Mouse (Mus musculus) heart, embryonic 12.5 days (tissue): ENCODE measurements around the gene Abhd14a. TPM values are rescaled to one million over a fixed set of nuclear protein-coding genes. Genes with fewer than 3 reads are reported as not detected.
"Not testable (repeated sequence)": the region's sequence is repeated elsewhere in the genome, so short reads cannot be mapped to it uniquely, and the experiment has no call there.

Experiments
- ATAC-seq: fragments of 200-750 bp; cut with Nextera tagmentation; 2 replicates; pipeline ENCODE4 v1.8.0; 2017; ENCODE audit warnings: moderate TSS enrichment, moderate library complexity; ENCODE audit not compliant: insufficient number of reproducible peaks, low FRiP score
- H3K27ac ChIP-seq: fragments of 300-500 bp; sonication (generic); 2 replicates; pipeline ENCODE4 v1.5.1; 2016; ENCODE audit warnings: mild to moderate bottlenecking, moderate library complexity; ENCODE audit not compliant: poor library complexity, severe bottlenecking
- H3K27me3 ChIP-seq: fragments of 300-500 bp; sonication (generic); replicated peaks from 2 replicates; pipeline ENCODE4 v1.6.1; 2016; ENCODE audit warnings: mild to moderate bottlenecking, moderate library complexity
- H3K36me3 ChIP-seq: fragments of 300-500 bp; sonication (generic); 2 replicates; pipeline ENCODE4 v1.6.1; 2016; ENCODE audit warnings: mild to moderate bottlenecking, moderate library complexity
- H3K4me1 ChIP-seq: fragments of 300-500 bp; sonication (generic); replicated peaks from 2 replicates; pipeline ENCODE4 v1.6.1; 2016; ENCODE audit warnings: mild to moderate bottlenecking
- H3K4me2 ChIP-seq: fragments of 300-500 bp; sonication (generic); 2 replicates; pipeline ENCODE4 v1.6.1; 2016; ENCODE audit warnings: mild to moderate bottlenecking, moderate library complexity
- H3K4me3 ChIP-seq: fragments of 300-500 bp; sonication (generic); 2 replicates; pipeline ENCODE4 v1.5.1; 2016; ENCODE audit warnings: mild to moderate bottlenecking
- H3K9ac ChIP-seq: fragments of 300-500 bp; sonication (generic); 2 replicates; pipeline ENCODE4 v1.6.1; 2016; ENCODE audit warnings: mild to moderate bottlenecking, moderate library complexity
- H3K9me3 ChIP-seq: fragments of 300-500 bp; sonication (generic); replicated peaks from 2 replicates; pipeline ENCODE4 v1.6.1; 2016; ENCODE audit warnings: mild to moderate bottlenecking, moderate library complexity
- WGBS: fragments of 180-500 bp; shearing (Covaris S2); methylation state at CpG from one replicate; pipeline ENCODE4 v1.1.7; 2016; 5-methylcytosine and 5-hydroxymethylcytosine counted together
- polyA plus RNA-seq: library from polyadenylated mRNA; unstranded; fragments of >200 nt; fragmentation: Nextera tagmentation; extraction: Ambion mirVana; gene quantifications from 2 replicates; pipeline ENCODE4 v1.2.1, GENCODE M21; 2016

Gene Abhd14a
- 39.7 and 44.4 TPM in 2 replicates for polyA plus RNA-seq

DNA sequence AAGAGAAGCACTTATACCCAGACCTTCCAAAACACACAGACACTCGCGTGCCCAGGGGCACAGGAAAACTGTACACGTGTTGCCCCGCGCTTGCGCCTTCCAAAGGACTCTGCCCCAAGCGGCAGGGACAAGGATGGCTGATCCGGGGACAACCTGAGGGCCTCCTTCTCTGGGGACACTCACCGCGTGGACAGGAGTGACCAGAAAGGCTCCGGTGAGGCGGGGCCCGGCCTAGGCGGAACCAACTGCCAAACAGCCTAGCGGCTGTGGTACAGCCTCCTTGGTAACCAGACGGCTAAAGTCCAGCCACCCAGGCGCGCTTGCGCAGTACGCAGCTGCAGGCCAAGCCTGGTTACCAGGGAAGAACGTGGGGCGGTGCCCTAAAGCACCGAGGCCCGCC lies at the start of gene Abhd14a, which contains the start of gene Abhd14b:
Abhd14a (minus strand) TSS at position 331 of the 400 bp plus-strand sequence.
Abhd14b (plus strand) TSS at position 112 of the 400 bp plus-strand sequence.
- Histone ChIP-seq H3K36me3 (no peaks in the 10 kb centered on the region), H3K4me3 (peak within 1 kb of the TSS; percentile 54), H3K9ac (peak within 1 kb of the TSS; percentile 63), H3K27ac (peak within 1 kb of the TSS; percentile 40), H3K9me3 (no peaks in the 10 kb centered on the region), H3K4me1 (peaks cover 40% of the 10 kb centered on the region), H3K4me2 (peak within 1 kb of the TSS; percentile 79), H3K27me3 (no peaks in the 10 kb centered on the region)
- WGBS: 0% methylated on average over 24 of the region's 24 CpGs
- ATAC-seq: peak; percentile 84

DNA sequence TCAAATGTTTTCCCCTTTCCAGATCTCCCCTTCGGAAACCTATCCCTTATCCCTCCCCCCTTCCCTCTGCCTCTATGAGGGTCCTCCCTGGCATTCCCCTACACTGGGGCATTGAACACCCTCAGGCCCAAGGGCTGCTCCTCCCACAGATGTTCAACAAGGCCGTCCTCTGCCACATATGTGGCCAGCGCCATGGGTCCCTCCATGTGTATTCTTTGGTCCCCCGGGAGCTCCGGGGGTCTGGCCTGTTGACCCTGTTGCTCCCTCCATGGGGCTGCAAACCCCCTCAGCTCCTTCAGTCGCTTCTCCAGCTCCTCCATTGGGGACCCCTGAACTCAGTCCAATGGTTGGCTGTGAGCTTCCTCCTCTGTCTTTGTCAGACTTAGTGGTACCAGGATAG lies 40.1 kb upstream of the Abhd14a start:
- not testable (repeated sequence) for H3K9me3 ChIP-seq, H3K27ac ChIP-seq, H3K27me3 ChIP-seq, H3K4me2 ChIP-seq, ATAC-seq, H3K9ac ChIP-seq, H3K4me3 ChIP-seq
- 77% methylated on average over 6 of the region's 6 CpGs for WGBS
- H3K4me1 ChIP-seq: peaks cover 11% of the 10 kb centered on the region
- H3K36me3 ChIP-seq: peaks cover 40% of the 10 kb centered on the region

GRCm38 (mm10) chr9:106485076-106485475 lies 37.6 kb upstream of the Abhd14a start:
- H3K9me3 ChIP-seq: no peaks in the 10 kb centered on the region
- H3K4me1 ChIP-seq: peaks cover 6% of the 10 kb centered on the region; the same call in 1 of the 2 replicates
- H3K27ac ChIP-seq: no peak overlapping the region
- no peak overlapping the region for H3K9ac ChIP-seq
- no peak for ATAC-seq
- no peaks in the 10 kb centered on the region for H3K27me3 ChIP-seq
- WGBS: 86% methylated on average over 10 of the region's 10 CpGs
- no peak overlapping the region for H3K4me3 ChIP-seq
- peaks cover 64% of the 10 kb centered on the region for H3K36me3 ChIP-seq
- H3K4me2 ChIP-seq: no peak overlapping the region

GRCm38 (mm10) chr9:106483606-106484005 lies 36.1 kb upstream of the Abhd14a start:
- WGBS: 89% methylated on average over 17 of the region's 17 CpGs
- Histone ChIP-seq H3K36me3 (peaks cover 64% of the 10 kb centered on the region), H3K4me2 (no peak overlapping the region), H3K4me1 (no peaks in the 10 kb centered on the region), H3K4me3 (no peak overlapping the region), H3K9ac (no peak overlapping the region), H3K27me3 (no peaks in the 10 kb centered on the region), H3K9me3 (no peaks in the 10 kb centered on the region), H3K27ac (no peak overlapping the region)
- no peak for ATAC-seq

- peaks cover 2% of the 10 kb centered on the region for H3K4me1 ChIP-seq
- no peak overlapping the region for H3K4me3 ChIP-seq
- 92% methylated on average over 10 of the region's 10 CpGs for WGBS
- H3K27ac ChIP-seq: no peak overlapping the region
- ATAC-seq: no peak
- H3K36me3 ChIP-seq: peaks cover 64% of the 10 kb centered on the region
- H3K9me3 ChIP-seq: no peaks in the 10 kb centered on the region
- H3K27me3 ChIP-seq: no peaks in the 10 kb centered on the region
- no peak overlapping the region for H3K9ac ChIP-seq
- no peak overlapping the region for H3K4me2 ChIP-seq
These were observed 35.7 kb upstream of the Abhd14a start for GRCm38 (mm10) chr9:106483136-106483535.

- no peak for ATAC-seq
- Histone ChIP-seq H3K4me3 (no peak overlapping the region), H3K4me1 (peaks cover 7% of the 10 kb centered on the region), H3K36me3 (peaks cover 64% of the 10 kb centered on the region), H3K27ac (no peak overlapping the region), H3K9ac (no peak overlapping the region), H3K27me3 (no peaks in the 10 kb centered on the region), H3K9me3 (no peaks in the 10 kb centered on the region), H3K4me2 (no peak overlapping the region)
- 86% methylated on average over 17 of the region's 17 CpGs for WGBS
These were observed 35.2 kb upstream of the Abhd14a start for GRCm38 (mm10) chr9:106482578-106483115.

- Histone ChIP-seq H3K4me3 (no peak overlapping the region), H3K27me3 (no peaks in the 10 kb centered on the region), H3K4me1 (peaks cover 9% of the 10 kb centered on the region), H3K36me3 (peaks cover 64% of the 10 kb centered on the region), H3K9me3 (no peaks in the 10 kb centered on the region), H3K27ac (no peak overlapping the region), H3K9ac (no peak overlapping the region), H3K4me2 (no peak overlapping the region)
- no peak for ATAC-seq
- WGBS: 87% methylated on average over 13 of the region's 13 CpGs
These were observed 34.2 kb upstream of the Abhd14a start for GRCm38 (mm10) chr9:106481676-106482075.

- ATAC-seq: no peak
- no peaks in the 10 kb centered on the region for H3K9me3 ChIP-seq
- H3K36me3 ChIP-seq: peaks cover 59% of the 10 kb centered on the region
- no peak overlapping the region for H3K27ac ChIP-seq
- 91% methylated on average over 15 of the region's 15 CpGs for WGBS
- H3K9ac ChIP-seq: no peak overlapping the region
- H3K27me3 ChIP-seq: no peaks in the 10 kb centered on the region
- no peak overlapping the region for H3K4me2 ChIP-seq
- peaks cover 15% of the 10 kb centered on the region for H3K4me1 ChIP-seq
- no peak overlapping the region for H3K4me3 ChIP-seq
These were observed 33.6 kb upstream of the Abhd14a start for GRCm38 (mm10) chr9:106481075-106481474.

GRCm38 (mm10) chr9:106480541-106480940 lies 33.1 kb upstream of the Abhd14a start:
- Histone ChIP-seq H3K27ac (no peak overlapping the region), H3K27me3 (no peaks in the 10 kb centered on the region), H3K9me3 (no peaks in the 10 kb centered on the region), H3K4me2 (no peak overlapping the region), H3K36me3 (peaks cover 53% of the 10 kb centered on the region), H3K9ac (no peak overlapping the region), H3K4me3 (no peak overlapping the region), H3K4me1 (peaks cover 20% of the 10 kb centered on the region)
- WGBS: 90% methylated on average over 7 of the region's 7 CpGs
- ATAC-seq: no peak

DNA sequence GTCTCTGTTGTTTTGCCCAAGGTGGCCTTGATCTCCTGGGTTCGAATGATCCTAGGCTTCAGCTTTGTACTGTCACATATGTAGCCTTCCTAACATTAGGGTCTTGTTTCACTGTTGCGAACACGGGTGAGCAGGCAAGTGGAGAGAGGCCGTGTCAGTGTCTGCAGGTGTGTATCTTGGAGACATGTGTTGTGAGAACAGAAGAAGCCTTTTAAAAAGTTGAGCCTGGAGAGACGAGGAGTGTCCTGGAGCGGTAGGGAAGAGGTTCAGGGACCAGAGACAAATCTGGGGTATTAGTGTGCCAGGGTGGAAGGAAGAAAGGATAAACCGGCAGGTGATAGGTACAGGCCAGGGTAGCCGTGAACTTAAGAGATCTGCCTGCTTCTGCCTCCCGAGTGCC lies 30.6 kb upstream of the Abhd14a start:
- H3K36me3 ChIP-seq: peaks cover 29% of the 10 kb centered on the region
- H3K27me3 ChIP-seq: no peaks in the 10 kb centered on the region
- H3K4me1 ChIP-seq: peaks cover 35% of the 10 kb centered on the region
- 76% methylated on average over 9 of the region's 9 CpGs for WGBS
- H3K4me2 ChIP-seq: peak overlapping the region; percentile 93
- no peaks in the 10 kb centered on the region for H3K9me3 ChIP-seq
- peak overlapping the region; percentile 77 for H3K4me3 ChIP-seq
- no peak overlapping the region for H3K27ac ChIP-seq
- ATAC-seq: no peak
- peak overlapping the region; percentile 77 for H3K9ac ChIP-seq

DNA sequence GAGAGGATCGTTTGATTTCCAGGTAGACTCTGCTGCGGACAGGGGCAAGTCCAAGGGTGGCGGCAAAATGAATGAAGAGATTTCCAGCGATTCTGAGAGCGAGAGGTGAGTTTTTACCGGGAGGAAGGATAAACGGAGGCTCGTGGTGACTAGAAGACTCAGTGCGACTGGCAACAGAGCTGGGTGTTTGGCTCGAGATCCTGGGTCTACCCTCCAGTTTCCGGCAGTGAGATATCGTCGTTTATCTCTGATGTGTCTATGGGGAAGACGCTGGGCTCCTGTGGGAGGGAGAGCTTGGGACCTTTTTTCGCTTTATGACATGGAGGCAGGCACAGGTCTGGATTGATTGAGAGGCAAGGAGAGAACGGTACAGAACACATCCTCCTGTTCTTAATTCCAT lies 30.2 kb upstream of the Abhd14a start:
- no peaks in the 10 kb centered on the region for H3K27me3 ChIP-seq
- WGBS: under 1% methylated on average over 16 of the region's 16 CpGs
- ATAC-seq: no peak
- peaks cover 36% of the 10 kb centered on the region for H3K4me1 ChIP-seq
- peak overlapping the region; percentile 77 for H3K4me3 ChIP-seq
- peaks cover 24% of the 10 kb centered on the region for H3K36me3 ChIP-seq
- 0 out of 2 replicates have a peak overlapping the region, but pooled peaks have one; percentile 6 for H3K27ac ChIP-seq
- H3K4me2 ChIP-seq: peak overlapping the region; percentile 93
- H3K9me3 ChIP-seq: no peaks in the 10 kb centered on the region
- H3K9ac ChIP-seq: peak overlapping the region; percentile 77
